Mouse (Mus musculus) embryonic facial prominence, embryonic 15.5 days (tissue): ENCODE data around the gene Ell2. TPM values are rescaled to one million over a fixed set of nuclear protein-coding genes. Genes with fewer than 3 reads are reported as not detected.

ENCODE experiments used
- ATAC-seq: fragments of 200-750 bp; cut with Nextera tagmentation; 2 replicates; pipeline ENCODE4 v1.8.0; 2017; ENCODE audit warnings: low read depth, moderate TSS enrichment; ENCODE audit not compliant: insufficient number of reproducible peaks, low FRiP score, low TSS enrichment
- H3K27ac ChIP-seq: fragments of 300-500 bp; sonication (generic); replicated peaks from 2 replicates; pipeline ENCODE4 v1.5.1; 2015; ENCODE audit warnings: mild to moderate bottlenecking, inconsistent platforms
- H3K27me3 ChIP-seq: fragments of 300-500 bp; sonication (generic); 2 replicates; pipeline ENCODE4 v1.6.1; 2015; ENCODE audit warnings: inconsistent platforms
- H3K36me3 ChIP-seq: fragments of 300-500 bp; sonication (generic); 2 replicates; pipeline ENCODE4 v1.6.1; 2015; ENCODE audit warnings: mild to moderate bottlenecking, inconsistent platforms
- H3K4me1 ChIP-seq: fragments of 300-500 bp; sonication (generic); 2 replicates; pipeline ENCODE4 v1.6.1; 2015; ENCODE audit warnings: inconsistent platforms
- H3K4me2 ChIP-seq: fragments of 300-500 bp; sonication (generic); replicated peaks from 2 replicates; pipeline ENCODE4 v1.6.1; 2015; ENCODE audit warnings: mild to moderate bottlenecking, inconsistent platforms
- H3K4me3 ChIP-seq: fragments of 300-500 bp; sonication (generic); replicated peaks from 2 replicates; pipeline ENCODE4 v1.5.1; 2015; ENCODE audit warnings: mild to moderate bottlenecking, inconsistent platforms
- H3K9ac ChIP-seq: fragments of 300-500 bp; sonication (generic); 2 replicates; pipeline ENCODE4 v1.6.1; 2015; ENCODE audit warnings: inconsistent platforms
- H3K9me3 ChIP-seq: fragments of 300-500 bp; sonication (generic); replicated peaks from 2 replicates; pipeline ENCODE4 v1.6.1; 2016; ENCODE audit warnings: inconsistent platforms
- WGBS: fragments of 180-500 bp; shearing (Covaris S2); methylation state at CpG from one replicate; pipeline ENCODE4 v1.1.7; 2015; 5-methylcytosine and 5-hydroxymethylcytosine counted together
- polyA plus RNA-seq: library from polyadenylated mRNA; unstranded; fragments of >200 nt; fragmentation: Nextera tagmentation; extraction: Ambion mirVana; gene quantifications from 2 replicates; pipeline ENCODE4 v1.2.1, GENCODE M21; 2015

Ell2 gene
- polyA plus RNA-seq, 1 experiment from 2014 or later, result 15.3 TPM

DNA sequence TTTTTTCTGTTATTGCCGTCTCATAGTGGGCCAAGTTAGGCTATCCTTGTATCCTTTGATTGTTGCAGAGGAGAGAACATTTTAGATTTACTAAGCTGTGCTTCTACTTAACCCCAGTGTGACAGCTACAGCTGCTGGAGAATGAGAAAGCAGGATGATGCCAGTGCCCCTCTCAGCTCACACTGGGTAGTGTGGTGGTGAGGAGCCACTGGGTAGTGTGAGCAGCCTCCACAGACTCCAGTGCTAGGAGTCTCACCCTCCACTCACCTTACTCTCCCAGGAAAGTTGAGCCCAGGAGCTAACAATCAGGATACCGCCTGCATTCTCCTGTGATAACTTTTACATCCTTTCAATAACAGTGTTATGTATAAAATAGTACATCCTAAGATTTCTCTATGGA, 60.4 kb downstream of the Ell2 start:
- no peaks in the 10 kb centered on the region for H3K27me3 ChIP-seq
- H3K4me2 ChIP-seq, result no peak overlapping the region
- 85% methylated on average over 2 of the region's 2 CpGs for WGBS
- no peak overlapping the region for H3K4me3 ChIP-seq
- H3K9ac ChIP-seq, result no peak overlapping the region
- H3K36me3 ChIP-seq, result no peaks in the 10 kb centered on the region
- no peak overlapping the region for H3K27ac ChIP-seq
- no peak for ATAC-seq
- no peaks in the 10 kb centered on the region for H3K4me1 ChIP-seq
- no peaks in the 10 kb centered on the region for H3K9me3 ChIP-seq

DNA sequence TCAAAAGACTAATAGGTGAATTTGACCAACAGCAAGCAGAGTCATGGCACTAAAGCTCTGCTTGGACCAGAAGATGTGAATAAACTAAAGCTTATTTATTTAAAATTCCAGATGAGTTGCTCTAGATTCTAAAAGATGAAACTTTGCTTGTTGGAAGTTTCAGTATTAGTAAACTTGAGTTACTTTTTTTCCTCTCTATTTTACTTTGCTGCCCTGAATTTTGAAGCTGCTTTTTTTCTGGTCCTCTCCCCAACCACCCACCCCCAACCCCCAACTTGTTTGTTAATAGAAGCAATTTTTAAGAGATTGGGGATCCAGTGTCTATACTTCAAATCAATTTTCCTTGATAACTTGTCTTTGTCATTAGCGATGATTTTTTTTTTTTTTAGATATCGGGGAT, 64.2 kb downstream of the Ell2 start:
- Histone ChIP-seq H3K4me2 (no peak overlapping the region), H3K9me3 (no peaks in the 10 kb centered on the region), H3K27ac (no peak overlapping the region), H3K9ac (no peak overlapping the region), H3K4me1 (no peaks in the 10 kb centered on the region), H3K4me3 (no peak overlapping the region), H3K27me3 (no peaks in the 10 kb centered on the region), H3K36me3 (no peaks in the 10 kb centered on the region)
- ATAC-seq, result no peak
- WGBS, result 97% methylated on average over 2 of the region's 2 CpGs

DNA sequence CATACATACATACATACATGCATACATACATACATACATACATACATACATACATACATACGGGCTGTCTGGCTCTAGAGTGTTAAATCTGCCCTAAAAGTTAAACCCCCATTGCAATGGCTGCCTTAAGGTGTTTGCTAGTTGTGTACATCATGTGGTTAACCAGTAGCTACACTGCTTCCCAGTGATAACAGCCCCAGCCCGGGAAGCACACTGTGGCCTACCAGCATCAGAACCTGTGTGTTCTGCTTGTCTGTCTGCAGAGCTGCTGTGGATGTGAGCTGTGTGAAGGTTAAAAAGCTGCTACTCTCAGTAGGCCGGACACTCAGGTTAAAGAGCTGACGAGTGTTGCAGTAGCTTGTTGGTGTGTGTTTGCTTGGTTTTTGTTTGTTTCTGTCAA, 64.8 kb downstream of the Ell2 start:
- Histone ChIP-seq H3K27me3 (no peaks in the 10 kb centered on the region), H3K9me3 (no peaks in the 10 kb centered on the region), H3K36me3 (no peaks in the 10 kb centered on the region), H3K27ac (no peak overlapping the region), H3K4me2 (no peak overlapping the region), H3K4me1 (no peaks in the 10 kb centered on the region), H3K9ac (no peak overlapping the region), H3K4me3 (no peak overlapping the region)
- 85% methylated on average over 4 of the region's 4 CpGs for WGBS
- no peak for ATAC-seq

DNA sequence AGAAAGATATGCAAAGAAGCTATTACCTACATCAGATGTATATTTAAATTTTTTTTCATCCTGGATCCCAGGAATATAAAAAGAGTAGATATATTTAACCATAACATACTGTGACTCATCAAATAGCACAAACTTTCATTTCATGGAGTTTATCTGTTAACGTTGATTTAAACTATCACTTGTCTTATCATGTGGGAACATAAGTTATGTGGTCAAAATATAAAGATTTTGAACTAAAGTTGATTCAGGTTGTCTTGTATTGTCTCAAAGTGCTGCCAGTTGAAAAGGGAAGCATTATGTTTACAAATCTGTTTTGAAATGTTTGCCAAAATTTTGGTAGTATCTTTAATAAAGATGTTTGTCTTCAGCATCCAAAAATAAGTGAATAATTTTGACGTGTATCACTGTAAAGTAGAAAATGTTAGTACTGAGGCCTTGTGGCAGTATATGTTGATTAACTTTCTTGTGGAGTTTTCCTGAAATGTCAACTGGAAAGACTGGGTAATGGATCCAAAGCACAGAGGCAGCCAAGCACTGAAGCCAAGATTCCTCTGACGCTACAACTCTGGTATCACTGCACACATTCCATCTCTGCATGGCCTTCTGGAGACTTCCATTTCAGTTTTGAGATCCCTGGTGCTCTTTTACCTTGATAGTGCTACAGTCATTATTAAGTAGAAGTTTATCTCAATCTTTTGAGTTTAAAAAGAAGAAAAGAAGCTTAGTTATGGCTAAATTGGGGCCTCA, 65.6 kb downstream of the Ell2 start:
- ATAC-seq, result no peak
- Histone ChIP-seq H3K27me3 (no peaks in the 10 kb centered on the region), H3K4me3 (no peak overlapping the region), H3K27ac (no peak overlapping the region), H3K9ac (no peak overlapping the region), H3K4me2 (no peak overlapping the region), H3K36me3 (no peaks in the 10 kb centered on the region), H3K9me3 (no peaks in the 10 kb centered on the region), H3K4me1 (no peaks in the 10 kb centered on the region)
- 77% methylated on average over 3 of the region's 3 CpGs for WGBS

DNA sequence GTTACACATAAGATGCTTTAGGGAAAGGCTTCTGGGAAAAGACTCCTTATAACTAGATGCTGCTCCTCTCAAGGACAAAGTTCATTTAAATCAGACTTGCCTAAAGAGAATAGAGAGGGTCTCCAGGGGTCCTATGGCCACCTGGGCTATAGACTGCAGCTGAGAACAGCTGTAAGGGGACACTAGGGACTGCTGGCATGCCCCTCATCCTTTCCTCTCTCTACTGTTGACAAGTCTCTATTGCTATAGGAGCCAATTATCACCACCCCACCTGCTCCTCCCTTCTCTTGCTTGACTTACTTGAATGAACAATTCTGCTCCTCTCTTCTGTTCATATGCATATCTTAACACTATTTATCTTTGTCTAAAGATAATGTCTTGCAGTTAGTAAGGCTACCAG, 69.4 kb downstream of the Ell2 start:
- Histone ChIP-seq H3K27me3 (no peaks in the 10 kb centered on the region), H3K27ac (no peak overlapping the region), H3K4me1 (no peaks in the 10 kb centered on the region), H3K9ac (no peak overlapping the region), H3K4me2 (no peak overlapping the region), H3K9me3 (no peaks in the 10 kb centered on the region), H3K4me3 (no peak overlapping the region), H3K36me3 (no peaks in the 10 kb centered on the region)
- peak; percentile 65; the same call in 1 of the 2 replicates for ATAC-seq

DNA sequence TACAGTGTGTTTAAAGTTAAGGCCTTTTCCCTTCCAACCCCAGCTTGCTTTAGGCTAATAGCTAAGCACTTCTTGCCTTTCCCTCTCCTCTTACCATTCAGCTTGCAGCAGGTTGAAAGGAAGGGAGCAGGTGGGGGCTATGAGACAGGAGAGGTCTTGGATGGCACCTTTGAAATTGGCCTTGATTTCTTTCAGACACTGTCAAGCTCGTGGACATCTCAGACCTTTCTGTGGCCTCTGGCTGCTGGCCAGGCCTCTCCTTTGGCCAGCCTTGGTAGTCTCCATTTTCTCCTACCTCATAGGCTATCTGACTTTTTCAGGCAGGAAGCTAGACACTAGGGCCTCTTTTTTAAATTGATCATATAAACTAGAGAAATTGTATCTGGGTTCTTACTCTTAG, 70.1 kb downstream of the Ell2 start:
- Histone ChIP-seq H3K9ac (no peak overlapping the region), H3K27ac (no peak overlapping the region), H3K4me1 (no peaks in the 10 kb centered on the region), H3K4me3 (no peak overlapping the region), H3K36me3 (no peaks in the 10 kb centered on the region), H3K9me3 (no peaks in the 10 kb centered on the region), H3K4me2 (no peak overlapping the region), H3K27me3 (no peaks in the 10 kb centered on the region)
- no peak for ATAC-seq
- WGBS, result 48% methylated on average over 1 of the region's 1 CpGs

DNA sequence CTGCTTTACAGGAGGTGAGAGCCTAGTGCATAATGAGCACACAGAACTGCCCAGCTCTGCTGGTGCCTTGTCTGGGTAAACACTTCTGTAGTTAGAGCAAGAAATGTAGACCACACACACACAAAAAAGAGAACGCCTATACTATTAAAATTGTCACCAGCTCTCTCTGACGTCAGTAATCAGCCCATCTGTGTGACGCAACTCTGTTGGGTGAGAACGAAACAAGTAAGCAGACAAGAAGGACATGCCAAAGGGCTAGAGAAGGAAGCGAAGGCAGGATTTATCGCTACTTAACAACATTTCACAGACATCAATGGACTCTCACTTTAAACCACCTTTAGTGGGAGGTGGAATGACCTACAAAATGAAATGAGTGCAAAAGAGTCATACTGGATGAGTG, 71.6 kb downstream of the Ell2 start:
- ATAC-seq, result no peak
- WGBS, result 73% methylated on average over 6 of the region's 6 CpGs

DNA sequence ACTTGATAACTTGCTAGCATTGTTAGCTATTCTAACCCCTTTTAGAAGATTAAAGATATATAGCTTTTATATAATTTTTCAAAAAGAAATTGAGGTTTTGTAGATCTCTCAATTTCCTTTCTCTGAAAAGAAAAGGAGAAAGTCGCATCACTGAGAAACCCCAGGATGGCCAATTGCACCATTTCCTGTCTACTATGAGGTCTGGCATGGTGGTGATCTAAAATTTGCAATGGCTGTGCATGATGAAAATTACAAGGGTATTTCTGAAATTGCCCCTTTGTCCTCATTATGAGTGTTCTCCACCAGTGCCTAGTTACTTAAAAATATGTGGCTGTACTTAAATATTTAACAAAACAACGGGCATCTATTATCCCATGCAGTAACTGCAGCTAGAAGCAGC, 72.6 kb downstream of the Ell2 start:
- Histone ChIP-seq H3K9ac (no peak overlapping the region), H3K36me3 (no peaks in the 10 kb centered on the region), H3K27ac (no peak overlapping the region), H3K27me3 (no peaks in the 10 kb centered on the region), H3K4me3 (no peak overlapping the region), H3K4me2 (no peak overlapping the region), H3K4me1 (no peaks in the 10 kb centered on the region), H3K9me3 (no peaks in the 10 kb centered on the region)
- no peak for ATAC-seq
- 88% methylated on average over 2 of the region's 2 CpGs for WGBS

More for the DNA sequence above, 71.6 kb downstream of the Ell2 start:
- Histone ChIP-seq H3K4me3 (no peak overlapping the region), H3K27me3 (no peaks in the 10 kb centered on the region), H3K36me3 (no peaks in the 10 kb centered on the region), H3K27ac (no peak overlapping the region), H3K9me3 (no peaks in the 10 kb centered on the region), H3K4me1 (no peaks in the 10 kb centered on the region), H3K4me2 (no peak overlapping the region), H3K9ac (no peak overlapping the region)

DNA sequence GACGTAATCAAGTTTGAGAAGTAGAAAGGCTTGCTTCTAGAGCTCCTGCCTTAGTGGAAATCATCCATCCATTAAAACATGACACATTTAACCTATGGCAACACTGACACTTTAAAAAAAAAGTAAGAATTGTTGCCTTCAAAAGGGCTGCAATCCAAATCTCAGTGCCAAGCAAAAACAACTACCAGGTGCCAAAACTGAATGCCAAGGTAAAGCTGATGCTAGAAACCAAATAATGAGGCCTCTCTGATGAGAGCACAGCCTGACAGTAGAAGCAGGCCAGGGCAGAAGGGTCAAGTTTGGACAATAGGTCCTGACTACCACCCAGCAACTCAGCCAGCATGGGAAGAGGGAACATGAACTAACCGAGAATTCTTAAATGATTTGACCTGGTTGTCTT, 73.5 kb downstream of the Ell2 start:
- no peaks in the 10 kb centered on the region for H3K27me3 ChIP-seq
- no peaks in the 10 kb centered on the region for H3K9me3 ChIP-seq
- no peak overlapping the region for H3K4me2 ChIP-seq
- no peak overlapping the region for H3K4me3 ChIP-seq
- H3K36me3 ChIP-seq, result no peaks in the 10 kb centered on the region
- no peak overlapping the region for H3K9ac ChIP-seq
- no peaks in the 10 kb centered on the region for H3K4me1 ChIP-seq
- WGBS, result 61% methylated on average over 2 of the region's 2 CpGs
- H3K27ac ChIP-seq, result no peak overlapping the region
- no peak for ATAC-seq

DNA sequence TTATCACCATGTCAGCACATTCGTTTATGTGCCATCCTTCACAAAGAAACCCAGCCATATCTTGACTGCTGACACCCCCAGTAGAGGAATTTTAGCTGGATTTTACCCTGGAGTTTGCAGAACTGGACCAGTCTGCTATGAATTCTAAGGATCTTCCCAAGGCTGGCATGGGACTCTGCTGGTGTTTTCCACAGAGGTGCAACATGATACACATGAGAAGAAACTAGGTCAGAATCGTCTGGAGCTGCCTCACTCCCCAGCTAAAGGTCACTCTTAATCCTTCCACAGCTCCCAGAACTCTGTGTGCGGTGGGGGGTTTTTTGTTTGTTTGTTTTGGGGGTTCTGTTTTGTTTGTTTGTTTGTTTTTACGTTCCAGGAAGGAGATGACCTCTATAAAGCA, 79.2 kb downstream of the Ell2 start:
- no peak overlapping the region for H3K9ac ChIP-seq
- 50% methylated on average over 4 of the region's 4 CpGs for WGBS

DNA sequence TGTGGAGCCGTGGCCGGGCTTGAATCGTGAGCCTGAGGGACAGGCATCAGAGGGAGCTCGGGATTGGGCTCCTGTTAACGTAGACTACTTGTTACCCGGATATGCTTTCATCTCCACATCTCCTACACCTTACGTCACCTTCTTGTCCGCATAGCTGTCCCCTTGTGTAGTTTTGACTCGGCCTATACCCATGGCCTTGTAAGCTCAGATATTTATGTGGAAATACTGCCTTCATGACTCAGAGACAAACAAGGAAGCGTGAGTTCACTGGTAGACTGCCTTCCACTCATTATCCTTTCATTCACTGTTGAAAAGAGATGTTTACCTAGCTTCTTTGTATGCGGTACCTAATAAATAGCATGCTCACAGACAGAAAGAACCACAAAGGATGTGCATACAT, 79.7 kb downstream of the Ell2 start:
- Histone ChIP-seq H3K4me2 (no peak overlapping the region), H3K4me3 (no peak overlapping the region), H3K9ac (no peak overlapping the region), H3K36me3 (no peaks in the 10 kb centered on the region), H3K4me1 (no peaks in the 10 kb centered on the region), H3K9me3 (no peaks in the 10 kb centered on the region), H3K27ac (no peak overlapping the region), H3K27me3 (no peaks in the 10 kb centered on the region)
- ATAC-seq, result no peak
- WGBS, result 82% methylated on average over 11 of the region's 11 CpGs

More for the DNA sequence above, 79.2 kb downstream of the Ell2 start:
- H3K4me3 ChIP-seq, result no peak overlapping the region
- no peak overlapping the region for H3K4me2 ChIP-seq
- H3K27me3 ChIP-seq, result no peaks in the 10 kb centered on the region
- H3K4me1 ChIP-seq, result no peaks in the 10 kb centered on the region
- H3K36me3 ChIP-seq, result no peaks in the 10 kb centered on the region
- H3K9me3 ChIP-seq, result no peaks in the 10 kb centered on the region
- no peak overlapping the region for H3K27ac ChIP-seq
- no peak for ATAC-seq

DNA sequence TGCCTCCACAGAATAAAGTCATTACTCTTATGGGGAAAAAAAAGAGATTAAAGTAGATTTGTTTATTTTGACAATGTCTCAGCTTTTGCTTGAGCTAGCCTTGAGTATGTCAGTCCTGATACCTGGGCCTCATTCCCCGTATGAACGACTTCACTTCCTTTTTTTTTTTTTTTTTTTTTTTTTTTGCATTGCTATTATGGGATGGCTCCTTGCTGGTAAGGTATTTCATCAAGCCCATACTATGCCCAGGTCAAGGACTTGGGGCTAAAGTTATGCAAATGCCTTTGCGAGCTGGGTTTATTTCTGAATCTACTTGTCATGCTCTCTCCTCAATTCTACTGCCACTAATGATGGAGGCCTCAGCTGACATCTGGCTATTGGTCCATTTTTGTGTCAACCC, 80.8 kb downstream of the Ell2 start:
- no peak for ATAC-seq
- WGBS, result 77% methylated on average over 3 of the region's 3 CpGs
- H3K4me2 ChIP-seq, result no peak overlapping the region
- H3K27me3 ChIP-seq, result no peaks in the 10 kb centered on the region
- no peaks in the 10 kb centered on the region for H3K36me3 ChIP-seq
- H3K27ac ChIP-seq, result no peak overlapping the region
- H3K9ac ChIP-seq, result no peak overlapping the region
- H3K4me3 ChIP-seq, result no peak overlapping the region
- no peaks in the 10 kb centered on the region for H3K4me1 ChIP-seq
- no peaks in the 10 kb centered on the region for H3K9me3 ChIP-seq
